ENCODE assay signal across 11 mouse cellular contexts in genomic region chr10:70081564-70082175, GRCm38 (mm10). TPM values are rescaled to one million over a fixed set of nuclear protein-coding genes. Genes with fewer than 3 reads are reported as not detected.
DNase-seq lines count a peak whose midpoint lies in the region; ATAC-seq lines count a peak whose summit lies in the region.
"Had no signal": no experiment of that assay in that cellular context is flagged by ENCODE, and none has a peak within 500 bp of the region (broad histone marks: within the 10 kb centered on the region; RNA-seq: fewer than 3 reads in every experiment).

No protein-coding gene starts in this region.

- H3K4me2 ChIP-seq in intestine, embryonic 15.5 days (replicated peaks) = peak overlapping the region; percentile 27; the same call in 1 of the 2 replicates

- WGBS in embryonic facial prominence, embryonic 10.5 days = 55% methylated on average over 19 of the region's 19 CpGs
- 38% methylated on average over 19 of the region's 19 CpGs for WGBS in intestine, embryonic 15.5 days

- no peak overlapping the region for H3K9ac ChIP-seq in intestine, embryonic 15.5 days

- peak; percentile 79 for ATAC-seq in intestine, embryonic 15.5 days
- ATAC-seq: midbrain, embryonic 16.5 days had no signal

- no peaks in the 10 kb centered on the region for H3K27me3 ChIP-seq in embryonic facial prominence, embryonic 10.5 days (replicated peaks; ENCODE audit: low read depth, poor library complexity, severe bottlenecking)
- no peaks in the 10 kb centered on the region for H3K27me3 ChIP-seq in intestine, embryonic 15.5 days (replicated peaks)

- peaks cover 14% of the 10 kb centered on the region for H3K4me1 ChIP-seq in embryonic facial prominence, embryonic 10.5 days
- no peaks in the 10 kb centered on the region for H3K4me1 ChIP-seq in intestine, embryonic 15.5 days (replicated peaks)

- peak; percentile 22 for DNase-seq in heart, adult 18-20 months
- DNase-seq in heart, postnatal 25 days (ENCODE audit: low spot score) = no peak
- peak; percentile 29 for DNase-seq in embryonic facial prominence, embryonic 10.5 days (ENCODE audit: low spot score)
- peak; percentile 23 to 60 for DNase-seq in lung, postnatal 4 days
- no peak for DNase-seq in adrenal gland, adult 18-20 months (ENCODE audit: low spot score in 2 of 2)
- DNase-seq in frontal cortex, postnatal 25 days (ENCODE audit: low spot score in 2 of 2) = no peak
- DNase-seq in urinary bladder, postnatal 25 days (ENCODE audit: low spot score) = no peak
- DNase-seq: gastrocnemius, postnatal 25 days; right cerebral cortex, postnatal 4 days had no signal

- intact Hi-C loops in heart, postnatal 25 days (cut with DNase I) = no loop called here

- H3K36me3 ChIP-seq in embryonic facial prominence, embryonic 10.5 days (replicated peaks) = no peaks in the 10 kb centered on the region
- no peaks in the 10 kb centered on the region for H3K36me3 ChIP-seq in intestine, embryonic 15.5 days

- no peaks in the 10 kb centered on the region for H3K9me3 ChIP-seq in embryonic facial prominence, embryonic 10.5 days
- H3K9me3 ChIP-seq in intestine, embryonic 15.5 days = no peaks in the 10 kb centered on the region

- no peak overlapping the region for H3K4me3 ChIP-seq in embryonic facial prominence, embryonic 10.5 days
- no peak overlapping the region for H3K4me3 ChIP-seq in intestine, embryonic 15.5 days (replicated peaks)

- 0 out of 2 replicates have a peak overlapping the region, but pooled peaks have one; percentile 1 for H3K27ac ChIP-seq in embryonic facial prominence, embryonic 10.5 days (replicated peaks)
- peak overlapping the region; percentile 49 for H3K27ac ChIP-seq in intestine, embryonic 15.5 days

RNA-seq across cellular contexts. Expression of gene Ccdc6, which starts 15.3 kb away (rescaled TPM):
- total RNA-seq in heart, adult 18-20 months (2021) = 10 to 100 TPM; 27.9 to 28.6 TPM
- 10 to 100 TPM; 26.6 to 26.8 TPM for total RNA-seq in heart, postnatal 25 days (2021)
- 19.6 and 19.9 TPM in 2 replicates for polyA plus RNA-seq in embryonic facial prominence, embryonic 10.5 days (2016; fragmentation: Nextera tagmentation; extraction: Ambion mirVana)
- polyA plus RNA-seq in intestine, embryonic 15.5 days (2015; fragmentation: Nextera tagmentation; extraction: Ambion mirVana) = 13.5 and 14.0 TPM in 2 replicates
- 10 to 100 TPM; 84.9 to 85.0 TPM for total RNA-seq in adrenal gland, adult 18-20 months (2021)

Comparison
In these comparisons a context has a peak if more than half of its experiments do, and no peak if none do; other contexts are left out.
1. DNase-seq: peak in heart, adult 18-20 months (2 of 2), embryonic facial prominence, embryonic 10.5 days (single experiment) and lung, postnatal 4 days (2 of 2); none in heart, postnatal 25 days (single experiment), adrenal gland, adult 18-20 months (0 of 2), frontal cortex, postnatal 25 days (0 of 2) and urinary bladder, postnatal 25 days (single experiment).